Mouse (Mus musculus) ES-E14 (cell line): ENCODE measurements around the gene Zfp113. TPM values are rescaled to one million over a fixed set of nuclear protein-coding genes. Genes with fewer than 3 reads are reported as not detected.

Source experiments
- DNase-seq: peaks from one replicate; pipeline ENCODE4 v3.0.0-alpha.2; 2013; ENCODE audit warnings: low read depth, low spot score
- H3K27ac ChIP-seq: 2 replicates; pipeline ENCODE4 v1.5.1; 2012; ENCODE audit warnings: low read depth, mild to moderate bottlenecking, low read length, moderate library complexity, mixed read lengths; ENCODE audit not compliant: poor library complexity, insufficient read depth, severe bottlenecking
- H3K36me3 ChIP-seq: 2 replicates; pipeline ENCODE4 v1.6.1; 2012; ENCODE audit warnings: mild to moderate bottlenecking, low read length, moderate library complexity, mixed read lengths; ENCODE audit not compliant: control insufficient read depth, poor library complexity, insufficient read depth, severe bottlenecking
- H3K4me1 ChIP-seq, 2 experiments: fragments of 150-350 bp in 1 of 2; sonication (generic) in 1 of 2; 2 replicates each; pipeline ENCODE4 v1.6.1; 2012; ENCODE audit warnings: low read length in 2 of 2, mild to moderate bottlenecking in 1 of 2, mixed read lengths in 1 of 2; ENCODE audit not compliant: control insufficient read depth in 2 of 2, insufficient read depth in 2 of 2, poor library complexity in 1 of 2
- H3K4me3 ChIP-seq, 2 experiments: fragments of 150-350 bp in 1 of 2; sonication (generic) in 1 of 2; 2 replicates each; pipeline ENCODE4 v1.5.1; 2012; ENCODE audit warnings: low read length in 2 of 2, low read depth in 1 of 2, mild to moderate bottlenecking in 1 of 2, mixed read lengths in 1 of 2; ENCODE audit not compliant: insufficient read depth in 1 of 2, poor library complexity in 1 of 2, severe bottlenecking in 1 of 2
- H3K9ac ChIP-seq: 2 replicates; pipeline ENCODE4 v1.6.1; 2012; ENCODE audit warnings: low read depth, mild to moderate bottlenecking, low read length, mixed read lengths; ENCODE audit not compliant: poor library complexity, insufficient read depth, severe bottlenecking
- H3K9me3 ChIP-seq: fragments of 150-350 bp; sonication (generic); 2 replicates; pipeline ENCODE4 v1.6.1; 2012; ENCODE audit warnings: low read depth, mild to moderate bottlenecking, low read length; ENCODE audit not compliant: control insufficient read depth, insufficient read depth
- CHD2 ChIP-seq: IDR thresholded peaks from 2 replicates; pipeline ENCODE4 v1.6.1; 2014; ENCODE audit warnings: mild to moderate bottlenecking, low read depth, low read length, inconsistent platforms
- HCFC1 ChIP-seq: IDR thresholded peaks from 2 replicates; pipeline ENCODE4 v1.6.1; 2012; ENCODE audit warnings: low read length, inconsistent platforms, borderline replicate concordance; ENCODE audit not compliant: insufficient read depth
- MAFK ChIP-seq: IDR thresholded peaks from 2 replicates; pipeline ENCODE4 v1.6.1; 2014; ENCODE audit warnings: mild to moderate bottlenecking, low read depth, low read length, inconsistent platforms; ENCODE audit not compliant: insufficient read depth
- ZC3H11A ChIP-seq: IDR thresholded peaks from 2 replicates; pipeline ENCODE4 v1.6.1; 2012; ENCODE audit warnings: low read depth, mild to moderate bottlenecking, inconsistent platforms, low read length, borderline replicate concordance
- ZNF384 ChIP-seq: IDR thresholded peaks from 2 replicates; pipeline ENCODE4 v1.6.1; 2012; ENCODE audit warnings: low read depth, low read length, inconsistent platforms
- in situ Hi-C, 2 experiments: fragments of 600-800 bp; cut with MboI; formaldehyde crosslinking; loops; one replicate each; pipeline ENCODE4 v1.15.1; 2025; ENCODE audit warnings: low sequenced_read_pairs in 2 of 2, inconsistent platforms in 1 of 2; ENCODE audit not compliant: unreplicated experiment in 2 of 2
- total RNA-seq: library from RNA; depleted of rRNA; stranded (reverse); fragments of 300-350 nt; gene quantifications from 2 replicates; pipeline ENCODE4 v1.2.3, GENCODE M21; 2012; rRNA removed

The Zfp113 gene
- total RNA-seq: 3.7 and 5.3 TPM in 2 replicates

GRCm38 (mm10) chr5:138155443-138155976 is at the start of gene Zfp113:
Zfp113 (minus strand) TSS chr5:138155744.
- Histone ChIP-seq H3K4me1 (peaks cover 0 to 2% of the 10 kb centered on the region in 2 experiments; a peak in 1 of 4 replicates), H3K9ac (peak within 1 kb of the TSS; percentile 78), H3K9me3 (no peaks in the 10 kb centered on the region), H3K27ac (no peak within 1 kb of the TSS), H3K36me3 (peaks cover 2% of the 10 kb centered on the region; the same call in 1 of the 2 replicates), H3K4me3 (peak within 1 kb of the TSS; percentile 89 to 98)
- peak; percentile 95 for DNase-seq
- TF ChIP-seq ZC3H11A: no peak
- 0 out of 2 replicates have a peak, but pooled peaks have one; percentile 15 for TF ChIP-seq MAFK
- peak; percentile 76 for TF ChIP-seq HCFC1
- TF ChIP-seq CHD2: 0 out of 2 replicates have a peak, but pooled peaks have one; percentile 12
- in situ Hi-C loops: no loop called here

- Histone ChIP-seq H3K4me1 (no peaks in the 10 kb centered on the region), H3K27ac (no peak overlapping the region), H3K9ac (no peak overlapping the region), H3K4me3 (no peak overlapping the region), H3K36me3 (no peaks in the 10 kb centered on the region), H3K9me3 (no peaks in the 10 kb centered on the region)
- no peak for DNase-seq
- in situ Hi-C loops: no loop called here
- TF ChIP-seq ZC3H11A (no peak), ZNF384 (no peak), HCFC1 (no peak), MAFK (no peak), CHD2 (no peak)
These were observed 46.5 kb upstream of the Zfp113 start for GRCm38 (mm10) chr5:138202086-138202485.

- H3K9ac ChIP-seq: no peak overlapping the region
- in situ Hi-C loops: no loop called here
- TF ChIP-seq MAFK (no peak), ZNF384 (no peak), CHD2 (no peak), ZC3H11A (no peak), HCFC1 (no peak)
- H3K4me1 ChIP-seq: no peaks in the 10 kb centered on the region
- DNase-seq: no peak
- no peaks in the 10 kb centered on the region for H3K9me3 ChIP-seq
- H3K36me3 ChIP-seq: no peaks in the 10 kb centered on the region
- no peak overlapping the region for H3K27ac ChIP-seq
- H3K4me3 ChIP-seq: no peak overlapping the region
These were observed 44.0 kb upstream of the Zfp113 start for GRCm38 (mm10) chr5:138199576-138199975.

GRCm38 (mm10) chr5:138195463-138195862 is 39.9 kb upstream of the Zfp113 start:
- Histone ChIP-seq H3K9me3 (no peaks in the 10 kb centered on the region), H3K9ac (no peak overlapping the region), H3K4me3 (no peak overlapping the region), H3K4me1 (no peaks in the 10 kb centered on the region), H3K36me3 (peaks cover 5% of the 10 kb centered on the region; the same call in 1 of the 2 replicates), H3K27ac (no peak overlapping the region)
- no peak for TF ChIP-seq ZNF384
- no peak for TF ChIP-seq ZC3H11A
- TF ChIP-seq HCFC1: no peak
- no peak for TF ChIP-seq MAFK
- TF ChIP-seq CHD2: no peak
- DNase-seq: no peak
- in situ Hi-C loops: no loop called here

- in situ Hi-C loops: no loop called here
- Histone ChIP-seq H3K4me1 (no peaks in the 10 kb centered on the region), H3K4me3 (peak overlapping the region; percentile 61 to 73), H3K27ac (no peak overlapping the region), H3K9me3 (no peaks in the 10 kb centered on the region), H3K36me3 (peaks cover 5% of the 10 kb centered on the region; the same call in 1 of the 2 replicates), H3K9ac (peak overlapping the region; percentile 75)
- TF ChIP-seq ZNF384: no peak
- TF ChIP-seq HCFC1: no peak
- no peak for TF ChIP-seq CHD2
- TF ChIP-seq MAFK: no peak
- no peak for TF ChIP-seq ZC3H11A
- DNase-seq: no peak
These were observed 39.3 kb upstream of the Zfp113 start for GRCm38 (mm10) chr5:138194755-138195345.
